Mouse (Mus musculus) hindbrain, embryonic 11.5 days (tissue): ENCODE measurements around the gene Rapgefl1. TPM values are rescaled to one million over a fixed set of nuclear protein-coding genes. Genes with fewer than 3 reads are reported as not detected.
A peak's percentile ranks its signal among the peaks of the same experiment; 100 is the strongest.

Experiments used
- ATAC-seq: fragments of 200-750 bp; cut with Nextera tagmentation; 2 replicates; pipeline ENCODE4 v1.8.0; 2017; ENCODE audit warnings: mild to moderate bottlenecking, moderate TSS enrichment, moderate library complexity; ENCODE audit not compliant: low FRiP score
- DNase-seq: peaks from one replicate; pipeline ENCODE4 v3.0.0-alpha.2; 2015; ENCODE audit warnings: low spot score
- H3K27ac ChIP-seq: fragments of 300-500 bp; sonication (generic); 2 replicates; pipeline ENCODE4 v1.5.1; 2014; ENCODE audit warnings: mild to moderate bottlenecking, low read depth, low read length
- H3K27me3 ChIP-seq: fragments of 300-500 bp; sonication (generic); 2 replicates; pipeline ENCODE4 v1.6.1; 2014; ENCODE audit warnings: mild to moderate bottlenecking, low read length, moderate library complexity, mixed read lengths; ENCODE audit not compliant: control insufficient read depth, insufficient read depth
- H3K36me3 ChIP-seq: fragments of 300-500 bp; sonication (generic); 2 replicates; pipeline ENCODE4 v1.6.1; 2014; ENCODE audit warnings: mild to moderate bottlenecking, low read length, moderate library complexity, mixed read lengths; ENCODE audit not compliant: control insufficient read depth, insufficient read depth
- H3K4me1 ChIP-seq: fragments of 300-500 bp; sonication (generic); replicated peaks from 2 replicates; pipeline ENCODE4 v1.6.1; 2014; ENCODE audit warnings: low read length, mixed read lengths; ENCODE audit not compliant: control insufficient read depth, insufficient read depth
- H3K4me2 ChIP-seq: fragments of 300-500 bp; sonication (generic); replicated peaks from 2 replicates; pipeline ENCODE4 v1.6.1; 2014; ENCODE audit warnings: mild to moderate bottlenecking, low read depth, low read length
- H3K4me3 ChIP-seq: fragments of 300-500 bp; sonication (generic); 2 replicates; pipeline ENCODE4 v1.5.1; 2014; ENCODE audit warnings: low read depth, low read length
- H3K9ac ChIP-seq: fragments of 300-500 bp; sonication (generic); 2 replicates; pipeline ENCODE4 v1.6.1; 2014; ENCODE audit warnings: low read depth, low read length
- H3K9me3 ChIP-seq: fragments of 300-500 bp; sonication (generic); 2 replicates; pipeline ENCODE4 v1.6.1; 2016; ENCODE audit warnings: low read length; ENCODE audit not compliant: control insufficient read depth
- WGBS: fragments of 180-500 bp; shearing (Covaris S2); extraction: QIAGEN DNeasy Blood & Tissue Kit; methylation state at CpG from one replicate; pipeline ENCODE4 v1.1.7; 2014; 5-methylcytosine and 5-hydroxymethylcytosine counted together
- polyA plus RNA-seq: library from polyadenylated mRNA; unstranded; fragments of >200 nt; fragmentation: Nextera tagmentation; extraction: Ambion mirVana; gene quantifications from 2 replicates; pipeline ENCODE4 v1.2.1, GENCODE M21; 2014

The Rapgefl1 gene
- 2.0 and 2.2 TPM in 2 replicates for polyA plus RNA-seq

DNA sequence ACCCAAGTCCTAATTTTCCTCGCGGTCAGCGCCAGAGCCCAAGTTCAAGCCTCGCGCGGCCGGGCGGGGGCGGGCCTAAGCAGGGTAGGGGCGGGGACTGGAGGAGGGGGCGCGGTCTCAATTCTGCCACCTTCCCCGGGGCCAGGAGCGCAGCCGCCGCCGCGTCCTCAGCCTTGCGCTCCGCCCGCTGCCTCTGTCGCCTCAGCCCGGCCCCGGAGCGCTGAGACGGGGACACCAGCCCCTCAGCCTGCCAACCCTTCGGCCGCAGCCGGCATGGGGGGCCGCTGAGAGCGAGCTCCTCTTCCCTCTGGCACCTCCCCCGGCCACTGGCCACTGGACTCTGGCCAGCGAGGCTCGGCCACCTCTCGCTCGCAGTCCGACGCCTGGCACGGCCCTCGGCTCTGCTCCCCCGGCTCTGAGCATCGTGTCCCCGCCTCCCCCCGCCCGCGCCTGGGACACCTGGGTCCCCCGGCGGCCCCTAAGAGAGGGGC lies at the start of gene Rapgefl1:
Gene Rapgefl1 (plus strand): TSS at position 135 of the 491 bp plus-strand sequence.
- Histone ChIP-seq H3K27ac (peak within 1 kb of the TSS; percentile 67; the same call in 1 of the 2 replicates), H3K9me3 (no peaks in the 10 kb centered on the region), H3K4me1 (no peaks in the 10 kb centered on the region), H3K9ac (peak within 1 kb of the TSS; percentile 66), H3K27me3 (peaks cover 8% of the 10 kb centered on the region; the same call in 1 of the 2 replicates), H3K36me3 (peaks cover 7% of the 10 kb centered on the region; the same call in 1 of the 2 replicates), H3K4me2 (peak within 1 kb of the TSS; percentile 98), H3K4me3 (peak within 1 kb of the TSS; percentile 53)
- WGBS, result under 1% methylated on average over 37 of the region's 48 CpGs
- peak; percentile 87 for DNase-seq
- peak; percentile 87 for ATAC-seq

DNA sequence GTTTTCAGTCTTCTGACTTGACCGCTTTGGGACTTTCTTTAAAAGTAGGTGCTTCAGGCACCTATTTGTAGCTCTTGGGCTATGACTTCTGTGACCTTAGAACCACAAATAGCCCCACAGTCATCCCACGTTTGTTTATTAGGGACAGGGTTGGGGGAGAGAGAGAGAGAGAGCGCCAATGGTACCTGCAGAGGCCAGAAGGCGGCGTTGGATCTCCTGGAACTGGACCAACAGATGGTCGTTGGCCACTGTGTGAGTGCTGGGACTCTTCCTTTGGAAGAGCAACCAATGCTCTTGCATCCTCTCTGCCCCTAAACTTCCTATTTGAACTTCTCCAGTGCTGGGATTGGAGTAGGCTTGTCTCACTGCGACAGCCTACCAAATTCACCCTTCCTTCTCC lies 49.4 kb upstream of the Rapgefl1 start:
- Histone ChIP-seq H3K27ac (no peak overlapping the region), H3K36me3 (no peaks in the 10 kb centered on the region), H3K9ac (no peak overlapping the region), H3K27me3 (no peaks in the 10 kb centered on the region), H3K4me1 (peaks cover 21% of the 10 kb centered on the region), H3K4me2 (no peak overlapping the region), H3K4me3 (no peak overlapping the region), H3K9me3 (no peaks in the 10 kb centered on the region)
- DNase-seq (no peak), ATAC-seq (0 out of 2 replicates have a peak, but pooled peaks have one; percentile 12)
- WGBS, result 35% methylated on average over 7 of the region's 7 CpGs

GRCm38 (mm10) chr11:98787691-98788090 lies 48.9 kb upstream of the Rapgefl1 start:
- ATAC-seq (no peak), DNase-seq (peak; percentile 19)
- no peak overlapping the region for H3K4me3 ChIP-seq
- H3K27me3 ChIP-seq, result no peaks in the 10 kb centered on the region
- no peaks in the 10 kb centered on the region for H3K9me3 ChIP-seq
- 90% methylated on average over 1 of the region's 1 CpGs for WGBS
- peaks cover 19% of the 10 kb centered on the region for H3K4me1 ChIP-seq
- H3K27ac ChIP-seq, result no peak overlapping the region
- no peak overlapping the region for H3K4me2 ChIP-seq
- H3K36me3 ChIP-seq, result no peaks in the 10 kb centered on the region
- H3K9ac ChIP-seq, result no peak overlapping the region

DNA sequence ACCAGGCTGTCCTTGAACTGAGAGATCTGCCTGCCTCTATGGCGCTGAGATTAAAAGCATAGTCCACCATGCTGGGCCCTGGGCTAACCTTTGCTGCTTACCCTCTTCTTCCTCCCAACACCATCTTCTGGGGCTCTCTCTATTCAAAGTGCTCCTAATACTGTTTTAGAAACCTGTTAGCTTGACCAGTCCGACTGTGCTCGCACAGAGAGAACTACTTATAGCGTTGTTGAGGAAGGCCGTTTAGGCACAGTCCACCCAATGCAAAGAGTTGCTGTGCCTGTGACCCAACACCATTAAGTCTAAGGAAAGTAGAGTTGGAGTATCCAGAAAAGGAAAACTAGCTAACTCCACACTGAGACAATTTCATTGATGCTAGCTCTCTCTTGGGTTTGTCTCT lies 48.4 kb upstream of the Rapgefl1 start:
- Histone ChIP-seq H3K4me3 (no peak overlapping the region), H3K27me3 (no peaks in the 10 kb centered on the region), H3K9ac (no peak overlapping the region), H3K27ac (no peak overlapping the region), H3K4me2 (no peak overlapping the region), H3K9me3 (no peaks in the 10 kb centered on the region), H3K36me3 (no peaks in the 10 kb centered on the region), H3K4me1 (peaks cover 15% of the 10 kb centered on the region; the same call in 1 of the 2 replicates)
- DNase-seq (no peak), ATAC-seq (no peak)
- WGBS, result 96% methylated on average over 5 of the region's 5 CpGs

GRCm38 (mm10) chr11:98788550-98789218 lies 47.9 kb upstream of the Rapgefl1 start:
- peak; percentile 87 for DNase-seq
- Histone ChIP-seq H3K27me3 (no peaks in the 10 kb centered on the region), H3K9ac (no peak overlapping the region; the same call in 1 of the 2 replicates), H3K9me3 (no peaks in the 10 kb centered on the region), H3K4me3 (peak overlapping the region; percentile 41), H3K4me1 (peaks cover 14% of the 10 kb centered on the region), H3K4me2 (peak overlapping the region; percentile 93), H3K36me3 (no peaks in the 10 kb centered on the region), H3K27ac (0 out of 2 replicates have a peak overlapping the region, but pooled peaks have one; percentile 12)
- ATAC-seq, result peak; percentile 87
- WGBS, result 16% methylated on average over 18 of the region's 18 CpGs

- DNase-seq (no peak), ATAC-seq (peak; percentile 41; the same call in 1 of the 2 replicates)
- 2% methylated on average over 25 of the region's 25 CpGs for WGBS
- no peak overlapping the region for H3K27ac ChIP-seq
- no peaks in the 10 kb centered on the region for H3K9me3 ChIP-seq
- no peaks in the 10 kb centered on the region for H3K36me3 ChIP-seq
- peak overlapping the region; percentile 57; the same call in 1 of the 2 replicates for H3K9ac ChIP-seq
- peak overlapping the region; percentile 41 for H3K4me3 ChIP-seq
- peaks cover 15% of the 10 kb centered on the region for H3K4me1 ChIP-seq
- no peaks in the 10 kb centered on the region for H3K27me3 ChIP-seq
- peak overlapping the region; percentile 93 for H3K4me2 ChIP-seq
These were observed 47.3 kb upstream of the Rapgefl1 start for GRCm38 (mm10) chr11:98789219-98789807.

DNA sequence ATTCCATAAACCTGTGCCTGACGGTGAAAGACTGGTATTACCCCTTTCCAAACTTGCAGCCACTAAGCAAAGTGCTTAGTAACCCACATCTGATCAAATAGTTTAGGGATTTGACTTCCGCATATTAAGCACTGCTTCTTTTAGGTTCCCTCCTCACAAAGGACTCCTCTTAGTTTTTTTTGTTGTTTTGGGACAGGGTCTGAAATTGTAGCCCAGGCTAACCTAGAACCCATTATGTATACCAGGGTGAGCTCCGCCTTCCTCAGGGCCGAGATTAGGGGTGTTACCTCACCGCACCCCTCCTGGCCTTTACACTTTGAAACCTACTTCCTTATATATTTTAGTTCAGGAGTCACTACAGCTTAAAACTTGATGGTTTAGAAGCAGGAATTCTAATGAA lies 46.8 kb upstream of the Rapgefl1 start:
- H3K9me3 ChIP-seq, result no peaks in the 10 kb centered on the region
- no peak overlapping the region for H3K9ac ChIP-seq
- H3K4me3 ChIP-seq, result peak overlapping the region; percentile 41; the same call in 1 of the 2 replicates
- H3K4me2 ChIP-seq, result peak overlapping the region; percentile 93; the same call in 1 of the 2 replicates
- H3K4me1 ChIP-seq, result peaks cover 15% of the 10 kb centered on the region
- 38% methylated on average over 5 of the region's 5 CpGs for WGBS
- H3K27ac ChIP-seq, result no peak overlapping the region
- ATAC-seq (no peak), DNase-seq (no peak)
- H3K36me3 ChIP-seq, result no peaks in the 10 kb centered on the region
- no peaks in the 10 kb centered on the region for H3K27me3 ChIP-seq

DNA sequence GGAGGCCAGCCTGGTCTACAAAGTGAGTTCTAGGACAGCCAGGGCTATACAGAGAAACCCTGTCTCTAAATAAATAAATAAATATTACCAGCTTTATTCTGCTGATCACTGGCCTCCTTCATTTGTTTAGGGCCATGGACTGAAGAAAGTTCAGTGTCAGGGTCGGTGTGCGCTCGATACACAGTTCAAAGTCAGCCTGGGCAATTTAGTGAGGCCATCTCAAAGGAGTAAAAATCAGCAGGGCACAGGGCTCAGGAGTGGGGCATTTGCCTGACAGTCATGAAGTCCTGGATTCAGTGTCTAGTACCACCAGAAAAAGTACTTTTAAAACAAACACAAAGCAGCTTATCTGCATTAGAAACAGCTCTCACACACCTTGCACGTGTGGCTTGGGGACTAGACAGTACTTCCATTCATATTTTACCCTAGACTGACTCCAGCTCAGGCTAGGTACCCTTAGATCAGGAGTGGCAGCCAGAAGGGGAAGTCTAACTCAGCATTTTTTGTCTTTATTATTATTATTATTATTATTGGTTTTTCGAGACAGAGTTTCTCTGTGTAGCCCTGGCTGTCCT lies 45.9 kb upstream of the Rapgefl1 start:
- no peak overlapping the region for H3K4me2 ChIP-seq
- no peaks in the 10 kb centered on the region for H3K9me3 ChIP-seq
- H3K36me3 ChIP-seq, result no peaks in the 10 kb centered on the region
- H3K27ac ChIP-seq, result no peak overlapping the region
- H3K4me3 ChIP-seq, result no peak overlapping the region
- WGBS, result 80% methylated on average over 5 of the region's 5 CpGs
- no peak overlapping the region for H3K9ac ChIP-seq
- H3K27me3 ChIP-seq, result no peaks in the 10 kb centered on the region
- ATAC-seq (no peak), DNase-seq (no peak)
- peaks cover 15% of the 10 kb centered on the region for H3K4me1 ChIP-seq
